Mouse (Mus musculus): ENCODE measurements at regions not wholly inside any gene's neighbourhood (a gene's known extent, or its start where the extent isn't known, plus 50 kb on each side); places are given as distances from the start of the nearest gene placed in this dataset.
A peak's percentile ranks its signal among the peaks of the same experiment; 100 is the strongest.

GRCm38 (mm10) chr10:45982731-45983274 is 405.2 kb downstream of the Hace1 start:
- no peak for DNase-seq

GRCm38 (mm10) chr10:45983671-45984335 is 406.2 kb downstream of the Hace1 start:
- no peak for DNase-seq

GRCm38 (mm10) chr10:45986341-45986740 is 408.7 kb downstream of the Hace1 start:
- peak; percentile 4 for DNase-seq

- DNase-seq, result no peak
Observed at GRCm38 (mm10) chr10:46006319-46006718, 428.7 kb downstream of the Hace1 start.

GRCm38 (mm10) chr10:46011916-46012596 is 434.4 kb downstream of the Hace1 start:
- DNase-seq, result peak; percentile 52

GRCm38 (mm10) chr10:46012599-46012998 is 435.0 kb downstream of the Hace1 start:
- no peak for DNase-seq

GRCm38 (mm10) chr10:46016295-46016694 is 438.7 kb downstream of the Hace1 start:
- no peak for DNase-seq

GRCm38 (mm10) chr10:46045474-46046093 is 468.0 kb downstream of the Hace1 start:
- DNase-seq, result no peak

- DNase-seq, result no peak
Observed at GRCm38 (mm10) chr10:46046094-46046749, 468.6 kb downstream of the Hace1 start.

GRCm38 (mm10) chr10:46046890-46047414 is 469.3 kb downstream of the Hace1 start:
- DNase-seq, result no peak

- DNase-seq, result no peak
Observed at GRCm38 (mm10) chr10:46047591-46047990, 470.0 kb downstream of the Hace1 start.

GRCm38 (mm10) chr10:46057362-46058198 is 480.0 kb downstream of the Hace1 start:
- DNase-seq, result peak; percentile 39

GRCm38 (mm10) chr10:46058199-46058472 is 480.5 kb downstream of the Hace1 start:
- DNase-seq, result no peak

- DNase-seq, result no peak
Observed at GRCm38 (mm10) chr10:46059285-46059684, 481.7 kb downstream of the Hace1 start.

- no peak for DNase-seq
Observed at GRCm38 (mm10) chr10:46063831-46064230, 486.2 kb downstream of the Hace1 start.

GRCm38 (mm10) chr10:46070766-46071165 is 493.1 kb downstream of the Hace1 start:
- DNase-seq, result no peak

- DNase-seq, result no peak
Observed at GRCm38 (mm10) chr10:46071220-46071619, 493.6 kb downstream of the Hace1 start.

- DNase-seq, result no peak
Observed at GRCm38 (mm10) chr10:46071810-46072549, 494.4 kb downstream of the Hace1 start.

- no peak for DNase-seq
Observed at GRCm38 (mm10) chr10:46072550-46073470, 495.2 kb downstream of the Hace1 start.

- DNase-seq, result no peak
Observed at GRCm38 (mm10) chr10:46087766-46088165, 510.1 kb downstream of the Hace1 start.

All from adrenal gland, postnatal 14 days (tissue).